Mouse (Mus musculus) layer of hippocampus, adult 9-10 months (tissue): ENCODE measurements around the gene Mfsd6.

Experiments used
- DNase-seq: peaks from one replicate; pipeline ENCODE4 v3.0.0; 2022; ENCODE audit warnings: low spot score

Gene Mfsd6

GRCm38 (mm10) chr1:52727056-52727900 lies at the start of gene Mfsd6:
TSS of gene Mfsd6 (minus strand) at chr1:52727462.
- no peak for DNase-seq

GRCm38 (mm10) chr1:52765176-52766111 lies 38.2 kb upstream of the Mfsd6 start:
- DNase-seq = no peak

DNA sequence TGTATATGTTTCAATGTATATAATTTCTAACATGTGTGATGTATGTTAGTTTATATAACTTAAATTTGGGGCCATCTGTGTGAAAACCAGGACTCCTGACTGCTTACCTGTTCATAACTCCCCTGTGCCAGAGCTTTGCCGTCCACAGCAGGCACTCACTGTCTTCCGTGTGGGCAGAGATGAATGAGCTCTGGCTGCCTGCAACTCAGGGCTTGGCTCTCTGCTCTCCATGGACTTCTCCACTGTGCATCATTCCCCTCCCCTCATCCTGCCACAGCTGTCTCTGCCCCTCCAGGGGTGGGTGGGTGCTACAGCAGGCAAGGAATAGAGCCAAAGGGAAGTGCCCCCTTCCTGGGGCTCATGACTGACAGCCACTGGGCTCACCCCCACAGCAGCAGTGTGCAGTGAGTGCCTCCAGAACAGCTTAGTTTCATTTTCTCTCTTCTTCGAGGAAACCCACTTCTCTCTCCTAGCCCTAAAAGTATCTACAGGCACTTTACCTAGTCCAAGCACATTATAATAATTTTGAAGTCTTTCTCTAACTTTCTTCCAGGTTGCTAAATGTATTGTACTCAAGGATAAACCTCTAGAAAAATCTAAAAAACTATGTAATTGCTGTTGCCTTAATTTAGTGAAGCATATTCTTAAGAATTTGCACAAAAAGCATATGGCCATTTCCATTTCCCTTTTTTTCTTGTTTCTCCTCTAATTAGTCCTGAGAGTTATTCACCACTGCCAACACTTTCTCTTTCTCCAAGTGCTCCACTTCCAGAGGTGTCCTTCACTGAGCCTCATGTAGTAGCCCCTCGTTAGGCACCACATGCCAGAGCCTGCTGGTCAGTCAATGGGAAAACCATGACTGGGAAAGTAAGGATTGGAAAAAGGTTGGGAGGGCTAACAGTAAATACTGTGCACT lies 36.9 kb upstream of the Mfsd6 start:
- no peak for DNase-seq

DNA sequence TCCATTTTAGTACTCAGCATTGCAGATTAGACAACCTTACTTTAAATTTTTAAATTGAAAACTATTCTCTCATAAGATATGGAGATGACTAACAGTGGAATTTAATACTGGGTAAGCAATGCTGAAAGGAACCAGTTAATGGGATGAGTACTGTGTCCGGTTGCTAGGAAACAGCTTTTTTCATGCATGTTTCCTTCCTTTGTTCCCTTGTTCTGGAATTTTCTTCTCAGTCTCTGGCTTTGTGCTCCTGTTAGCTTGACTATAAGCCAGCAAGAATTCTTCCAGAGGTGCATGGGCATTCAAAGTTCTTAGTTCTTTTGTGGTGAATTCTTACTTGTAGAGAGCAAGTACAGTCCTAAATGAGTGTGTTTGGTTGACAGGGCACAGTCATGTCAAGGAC lies 30.9 kb upstream of the Mfsd6 start:
- DNase-seq = no peak

DNA sequence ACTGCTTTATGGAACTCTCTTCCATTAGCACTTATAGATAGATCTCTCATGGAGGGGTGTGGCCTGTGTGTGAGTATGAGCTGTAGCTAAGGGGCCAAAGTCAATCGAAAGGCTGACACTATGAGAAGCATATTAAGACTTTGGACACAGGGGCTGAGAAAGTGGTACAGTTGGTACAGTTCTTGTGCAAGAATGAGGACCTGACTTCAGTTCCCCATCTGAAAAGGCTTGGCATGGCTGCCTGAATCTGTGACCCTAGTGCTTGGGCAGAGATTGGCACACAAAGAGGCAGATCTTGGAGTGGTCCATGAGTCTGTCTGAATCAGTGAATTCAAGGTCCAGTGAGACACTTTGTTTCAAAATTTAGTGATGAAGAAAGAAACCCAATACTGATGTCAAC lies 27.1 kb upstream of the Mfsd6 start:
- DNase-seq = no peak

DNA sequence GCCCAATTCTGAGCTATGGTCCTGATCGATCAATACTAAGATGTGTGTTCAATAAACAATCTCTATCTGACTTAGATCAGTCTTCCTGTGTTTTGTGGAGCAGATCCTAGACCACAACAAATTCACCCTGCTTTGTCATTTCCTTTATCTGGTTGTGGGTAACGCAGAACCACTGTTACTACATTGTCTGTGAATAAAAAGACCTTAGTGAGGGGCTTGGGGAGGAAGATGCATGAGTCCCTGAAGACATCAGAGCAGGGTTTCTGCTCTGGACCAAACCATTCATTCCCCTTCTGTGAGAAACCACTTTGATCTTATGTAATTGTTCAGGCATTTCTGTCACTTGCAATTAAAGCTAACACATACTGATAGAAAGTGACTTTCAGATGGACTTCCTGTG lies 26.6 kb upstream of the Mfsd6 start:
- DNase-seq = no peak

GRCm38 (mm10) chr1:52752706-52753105 lies 25.4 kb upstream of the Mfsd6 start:
- no peak for DNase-seq

- DNase-seq = no peak
Measured at GRCm38 (mm10) chr1:52751634-52752033, 24.4 kb upstream of the Mfsd6 start.

- DNase-seq = no peak
Measured at GRCm38 (mm10) chr1:52749978-52750377, 22.7 kb upstream of the Mfsd6 start.

DNA sequence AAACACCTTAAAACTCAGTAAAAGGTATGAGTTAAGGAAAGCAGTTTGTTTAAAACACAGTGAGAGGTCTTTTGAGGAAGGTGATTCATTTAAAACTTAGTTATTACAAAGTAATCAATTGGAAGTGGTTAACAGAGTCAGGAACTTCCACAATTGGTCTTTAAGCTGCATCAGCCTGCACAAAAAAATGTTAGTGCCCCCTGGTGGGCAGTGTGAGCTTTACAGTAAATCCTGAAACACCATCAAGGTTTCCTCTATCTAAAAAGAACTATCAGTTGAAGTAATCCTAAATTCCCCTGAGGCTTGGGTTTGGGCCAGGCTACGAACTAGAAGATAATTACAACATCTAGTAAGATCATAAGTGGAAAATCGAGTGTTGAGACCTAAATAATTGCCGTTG lies 21.0 kb upstream of the Mfsd6 start:
- no peak for DNase-seq

- no peak for DNase-seq
Measured at GRCm38 (mm10) chr1:52742567-52742966, 15.3 kb upstream of the Mfsd6 start.

- DNase-seq = no peak
Measured at GRCm38 (mm10) chr1:52734208-52734607, 6.9 kb upstream of the Mfsd6 start.

DNA sequence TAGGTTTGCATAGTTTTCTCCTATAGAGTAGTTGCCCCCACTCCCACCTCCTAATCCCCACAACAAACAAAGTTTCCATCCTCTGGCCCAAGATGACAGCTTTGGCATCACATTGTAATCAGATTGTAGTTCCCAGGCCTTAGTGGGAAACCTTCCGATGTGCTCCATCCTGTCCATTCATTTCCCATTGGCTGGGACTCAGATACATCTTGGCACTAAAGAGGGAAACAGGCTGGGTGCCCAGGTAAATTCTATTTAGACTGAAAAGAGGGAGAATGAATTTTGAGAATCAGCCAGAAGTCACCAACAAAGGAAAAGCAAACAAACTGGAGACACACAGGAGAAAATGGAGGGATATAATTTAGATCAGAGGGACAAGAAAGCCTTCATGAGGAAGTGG lies 3.0 kb upstream of the Mfsd6 start:
- no peak for DNase-seq

GRCm38 (mm10) chr1:52728857-52729489 lies 1.7 kb upstream of the Mfsd6 start:
- no peak for DNase-seq

DNA sequence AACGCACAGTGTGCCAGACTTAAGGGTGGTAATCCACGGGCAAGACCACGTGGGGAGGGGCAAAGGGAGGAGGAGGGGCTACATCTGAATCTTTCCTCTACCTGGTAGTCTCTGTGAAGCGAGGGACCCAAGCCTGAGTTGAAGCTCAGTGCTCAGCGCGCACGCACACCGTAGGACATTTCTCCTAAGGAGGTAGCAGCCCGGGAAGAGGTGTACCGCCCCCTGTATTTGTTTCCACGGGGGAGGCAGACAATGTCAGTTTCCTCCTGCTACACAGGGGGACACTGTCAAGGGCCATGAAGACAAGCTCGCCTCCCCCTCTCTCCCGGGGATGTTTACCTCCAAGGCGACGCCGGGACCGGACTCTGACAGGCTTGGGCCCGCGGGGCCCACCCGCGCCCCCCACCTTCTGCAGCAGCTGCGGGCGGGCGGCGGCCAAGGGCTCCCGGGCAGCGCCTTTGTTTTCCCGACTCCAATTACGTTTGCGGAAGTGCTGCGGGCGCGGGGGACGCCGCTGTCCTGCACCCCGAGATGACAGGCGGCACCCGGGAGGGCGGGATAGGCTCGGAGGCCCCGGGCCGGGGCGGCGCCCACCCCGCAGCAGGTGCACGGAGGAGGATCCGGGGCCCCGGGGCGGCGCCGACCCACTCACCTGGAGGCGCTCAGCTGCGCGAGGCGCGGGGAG lies 749 bp downstream of the Mfsd6 start:
- no peak for DNase-seq

DNA sequence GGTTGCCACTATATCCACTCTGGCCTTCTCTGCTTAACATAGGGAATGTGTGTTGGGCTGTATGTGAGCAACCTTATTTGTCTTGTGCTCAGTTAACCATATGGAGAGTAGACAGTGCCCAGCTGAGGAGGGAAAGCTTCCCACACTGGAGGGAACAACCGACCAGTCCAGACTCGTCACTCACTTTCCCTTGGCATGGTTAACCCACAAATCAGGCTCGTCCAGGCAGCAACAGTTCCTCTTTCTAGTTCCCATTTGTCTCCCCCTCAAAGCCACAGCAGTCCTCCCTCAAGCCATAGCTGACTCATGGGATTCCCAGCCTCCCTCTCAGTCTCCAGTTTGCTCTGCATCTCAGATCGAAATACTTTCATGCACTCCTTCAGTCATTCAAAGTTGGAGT lies 4.7 kb downstream of the Mfsd6 start:
- no peak for DNase-seq

GRCm38 (mm10) chr1:52719096-52719495 lies 8.2 kb downstream of the Mfsd6 start:
- DNase-seq = peak; percentile 71

DNA sequence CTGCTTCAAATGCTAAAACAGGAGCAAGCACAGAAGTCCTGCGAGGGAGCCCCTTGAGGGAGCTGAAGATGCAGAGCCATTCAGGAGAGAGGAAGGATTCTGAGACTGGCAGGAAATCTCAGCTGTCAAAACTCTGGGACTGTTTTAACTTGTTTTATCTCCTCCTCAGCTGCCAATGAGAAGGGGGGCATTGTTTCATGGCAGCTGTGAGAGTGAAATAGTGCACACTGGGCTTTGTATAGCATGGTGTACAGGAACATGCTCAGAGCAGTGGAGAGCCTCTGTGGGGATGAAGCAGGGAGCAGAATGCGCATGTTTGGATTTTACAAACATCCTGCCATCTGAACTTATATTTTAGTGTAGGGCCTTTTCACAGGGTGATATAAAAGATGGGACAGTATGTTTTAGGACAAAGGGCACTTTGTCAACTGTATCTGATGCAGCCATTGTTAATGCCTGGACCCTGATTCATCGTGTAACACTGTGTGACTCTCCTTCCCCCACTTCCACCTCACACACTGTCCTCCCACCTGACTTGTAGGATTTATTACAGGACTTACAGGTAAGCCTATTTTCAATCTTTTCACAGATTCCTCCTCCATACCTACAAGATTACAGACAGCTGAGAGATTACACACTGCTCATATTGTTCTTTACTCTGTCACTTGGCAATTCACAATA lies 9.1 kb downstream of the Mfsd6 start:
- no peak for DNase-seq

GRCm38 (mm10) chr1:52714451-52714850 lies 12.8 kb downstream of the Mfsd6 start:
- DNase-seq = no peak

- DNase-seq = no peak
Measured at GRCm38 (mm10) chr1:52714021-52714420, 13.2 kb downstream of the Mfsd6 start.
